In genomic region chr8:123005805-123006204, GRCm38 (mm10) we compare ENCODE assay signal across 23 mouse cellular contexts. TPM values are rescaled to one million over a fixed set of nuclear protein-coding genes. Genes with fewer than 3 reads are reported as not detected.
DNase-seq lines count a peak whose midpoint lies in the region; ATAC-seq and TF ChIP-seq lines count a peak whose summit lies in the region.
"Had no signal": no experiment of that assay in that cellular context is flagged by ENCODE, and none has a peak within 500 bp of the region (broad histone marks: within the 10 kb centered on the region; RNA-seq: fewer than 3 reads in every experiment).

No protein-coding gene starts in this region.

- TF ChIP-seq CTCF in ES-Bruce4 (IDR thresholded peaks at IDR 0.05; ENCODE audit: low read depth, low read length): no peak
- no peak for TF ChIP-seq CTCF in intestine, postnatal 0 days (IDR thresholded peaks at IDR 0.05; ENCODE audit: low read depth)

- H3K9ac ChIP-seq in heart, embryonic 11.5 days (ENCODE audit: low read depth, low read length): no peak overlapping the region
- no peak overlapping the region for H3K9ac ChIP-seq in intestine, embryonic 16.5 days (ENCODE audit: low read depth, low read length)
- H3K9ac ChIP-seq in intestine, embryonic 15.5 days: no peak overlapping the region
- no peak overlapping the region for H3K9ac ChIP-seq in ES-Bruce4 (ENCODE audit: low read depth, poor library complexity, severe bottlenecking)
- H3K9ac ChIP-seq in intestine, postnatal 0 days (ENCODE audit: low read depth, low read length): no peak overlapping the region
- H3K9ac ChIP-seq: embryonic facial prominence, embryonic 12.5 days; embryonic facial prominence, embryonic 15.5 days; forebrain, embryonic 12.5 days; forebrain, embryonic 15.5 days; heart, embryonic 12.5 days; hindbrain, embryonic 12.5 days; hindbrain, embryonic 15.5 days had no signal

- H3K36me3 ChIP-seq in heart, embryonic 11.5 days (ENCODE audit: control insufficient read depth, insufficient read depth, low read length): no peaks in the 10 kb centered on the region; the same call in 1 of the 2 replicates
- no peaks in the 10 kb centered on the region for H3K36me3 ChIP-seq in heart, embryonic 10.5 days
- H3K36me3 ChIP-seq in intestine, embryonic 16.5 days (ENCODE audit: control insufficient read depth, insufficient read depth, low read length): no peaks in the 10 kb centered on the region
- H3K36me3 ChIP-seq in intestine, embryonic 15.5 days: no peaks in the 10 kb centered on the region
- H3K36me3 ChIP-seq in ES-Bruce4 (ENCODE audit: control insufficient read depth, insufficient read depth, low read length, poor library complexity, severe bottlenecking): peaks cover 6% of the 10 kb centered on the region; the same call in 1 of the 2 replicates
- H3K36me3 ChIP-seq in intestine, postnatal 0 days (ENCODE audit: control insufficient read depth, insufficient read depth): no peaks in the 10 kb centered on the region
- H3K36me3 ChIP-seq: embryonic facial prominence, embryonic 12.5 days; embryonic facial prominence, embryonic 15.5 days; forebrain, embryonic 12.5 days; forebrain, embryonic 15.5 days; heart, embryonic 12.5 days; hindbrain, embryonic 12.5 days; hindbrain, embryonic 15.5 days had no signal

- no peaks in the 10 kb centered on the region for H3K27me3 ChIP-seq in heart, embryonic 11.5 days (ENCODE audit: control insufficient read depth, insufficient read depth, low read length)
- no peaks in the 10 kb centered on the region for H3K27me3 ChIP-seq in heart, embryonic 10.5 days (ENCODE audit: insufficient read depth, poor library complexity, severe bottlenecking)
- no peaks in the 10 kb centered on the region for H3K27me3 ChIP-seq in intestine, embryonic 16.5 days (replicated peaks; ENCODE audit: control insufficient read depth, insufficient read depth, low read length)
- H3K27me3 ChIP-seq in intestine, embryonic 15.5 days (replicated peaks): no peaks in the 10 kb centered on the region
- H3K27me3 ChIP-seq in ES-Bruce4 (ENCODE audit: control insufficient read depth, insufficient read depth, low read length, poor library complexity, severe bottlenecking): no peaks in the 10 kb centered on the region
- no peaks in the 10 kb centered on the region for H3K27me3 ChIP-seq in intestine, postnatal 0 days (replicated peaks; ENCODE audit: control insufficient read depth, insufficient read depth, low read length)
- H3K27me3 ChIP-seq: CH12.LX; embryonic facial prominence, embryonic 12.5 days; embryonic facial prominence, embryonic 15.5 days; forebrain, embryonic 12.5 days; forebrain, embryonic 15.5 days; heart, embryonic 12.5 days; hindbrain, embryonic 12.5 days; hindbrain, embryonic 15.5 days had no signal

- H3K9me3 ChIP-seq in heart, embryonic 11.5 days (replicated peaks; ENCODE audit: control insufficient read depth, low read length): no peaks in the 10 kb centered on the region
- no peaks in the 10 kb centered on the region for H3K9me3 ChIP-seq in heart, embryonic 10.5 days
- H3K9me3 ChIP-seq in intestine, embryonic 16.5 days (ENCODE audit: control insufficient read depth, low read length): no peaks in the 10 kb centered on the region
- no peaks in the 10 kb centered on the region for H3K9me3 ChIP-seq in intestine, embryonic 15.5 days
- H3K9me3 ChIP-seq in ES-Bruce4 (replicated peaks; ENCODE audit: control insufficient read depth, insufficient read depth, low read length, poor library complexity, severe bottlenecking): no peaks in the 10 kb centered on the region
- H3K9me3 ChIP-seq in intestine, postnatal 0 days (ENCODE audit: control insufficient read depth): no peaks in the 10 kb centered on the region
- H3K9me3 ChIP-seq: embryonic facial prominence, embryonic 12.5 days; embryonic facial prominence, embryonic 15.5 days; forebrain, embryonic 12.5 days; forebrain, embryonic 15.5 days; heart, embryonic 12.5 days; hindbrain, embryonic 12.5 days; hindbrain, embryonic 15.5 days had no signal

- intact Hi-C loops in left cerebral cortex, postnatal 10 days (cut with DNase I): no loop called here

- no peak for TF ChIP-seq POLR2A in ES-Bruce4 (IDR thresholded peaks at IDR 0.05; ENCODE audit: insufficient read depth, low read length)

- peaks cover 38% of the 10 kb centered on the region for H3K4me1 ChIP-seq in heart, embryonic 11.5 days (ENCODE audit: control insufficient read depth, insufficient read depth, low read length)
- peaks cover 53% of the 10 kb centered on the region for H3K4me1 ChIP-seq in heart, embryonic 10.5 days
- H3K4me1 ChIP-seq in intestine, embryonic 16.5 days (ENCODE audit: control insufficient read depth, insufficient read depth, low read length): peaks cover 27% of the 10 kb centered on the region
- H3K4me1 ChIP-seq in intestine, embryonic 15.5 days (replicated peaks): peaks cover 14% of the 10 kb centered on the region
- peaks cover 10% of the 10 kb centered on the region for H3K4me1 ChIP-seq in ES-Bruce4 (ENCODE audit: control insufficient read depth, insufficient read depth, low read length)
- H3K4me1 ChIP-seq in intestine, postnatal 0 days (replicated peaks; ENCODE audit: control insufficient read depth, insufficient read depth, low read length): peaks cover 13% of the 10 kb centered on the region

- ATAC-seq in heart, embryonic 11.5 days (replicated peaks; ENCODE audit: insufficient number of reproducible peaks, low FRiP score, low TSS enrichment): no peak
- ATAC-seq in intestine, embryonic 16.5 days: 0 out of 2 replicates have a peak, but pooled peaks have one; percentile 57
- no peak for ATAC-seq in intestine, embryonic 15.5 days
- peak; percentile 63 for ATAC-seq in intestine, postnatal 0 days
- ATAC-seq: forebrain, embryonic 15.5 days had no signal

- DNase-seq in heart, embryonic 10.5 days (ENCODE audit: low spot score): no peak
- no peak for DNase-seq in thymus, postnatal 0 days (ENCODE audit: low spot score)
- no peak for DNase-seq in left cerebral cortex, postnatal 10 days (ENCODE audit: extremely low spot score in 1 of 2, low spot score in 2 of 2)
- DNase-seq: adrenal gland, adult 2 months; adrenal gland, postnatal 14 days; B cell, adult 2 months; cerebellum, adult 11 months; cerebellum, adult 9-11 months; gastrocnemius, postnatal 14 days had no signal

- 81% methylated on average over 5 of the region's 5 CpGs for WGBS in heart, embryonic 11.5 days (ENCODE audit: insufficient replicate concordance)
- 84% methylated on average over 5 of the region's 5 CpGs for WGBS in heart, embryonic 10.5 days
- 64% methylated on average over 5 of the region's 5 CpGs for WGBS in intestine, embryonic 16.5 days
- WGBS in intestine, embryonic 15.5 days: 65% methylated on average over 5 of the region's 5 CpGs
- WGBS in intestine, postnatal 0 days: 39% methylated on average over 5 of the region's 5 CpGs

- no peak for TF ChIP-seq EP300 in ES-Bruce4 (IDR thresholded peaks at IDR 0.05; ENCODE audit: insufficient read depth, low read depth, low read length)

- H3K4me2 ChIP-seq in heart, embryonic 11.5 days: 0 out of 2 replicates have a peak overlapping the region, but pooled peaks have one; percentile 4
- H3K4me2 ChIP-seq in intestine, embryonic 16.5 days (ENCODE audit: low read depth, low read length): no peak overlapping the region
- H3K4me2 ChIP-seq in intestine, embryonic 15.5 days (replicated peaks): no peak overlapping the region
- H3K4me2 ChIP-seq in intestine, postnatal 0 days (replicated peaks; ENCODE audit: low read depth): 0 out of 2 replicates have a peak overlapping the region, but pooled peaks have one; percentile 13
- H3K4me2 ChIP-seq: embryonic facial prominence, embryonic 12.5 days; embryonic facial prominence, embryonic 15.5 days; forebrain, embryonic 12.5 days; forebrain, embryonic 15.5 days; heart, embryonic 12.5 days; hindbrain, embryonic 12.5 days; hindbrain, embryonic 15.5 days had no signal

- H3K27ac ChIP-seq in heart, embryonic 11.5 days (ENCODE audit: low read depth, low read length): no peak overlapping the region
- H3K27ac ChIP-seq in heart, embryonic 10.5 days: no peak overlapping the region
- no peak overlapping the region for H3K27ac ChIP-seq in intestine, embryonic 16.5 days (ENCODE audit: low read length)
- H3K27ac ChIP-seq in intestine, embryonic 15.5 days: no peak overlapping the region
- H3K27ac ChIP-seq in ES-Bruce4 (ENCODE audit: insufficient read depth, low read length): peak overlapping the region; percentile 44; the same call in 1 of the 2 replicates
- peak overlapping the region; percentile 60 for H3K27ac ChIP-seq in intestine, postnatal 0 days (ENCODE audit: low read depth, low read length)
- H3K27ac ChIP-seq: embryonic facial prominence, embryonic 12.5 days; embryonic facial prominence, embryonic 15.5 days; forebrain, embryonic 12.5 days; forebrain, embryonic 15.5 days; hindbrain, embryonic 12.5 days; hindbrain, embryonic 15.5 days had no signal

- H3K4me3 ChIP-seq in heart, embryonic 11.5 days (ENCODE audit: low read depth, low read length): no peak overlapping the region
- no peak overlapping the region for H3K4me3 ChIP-seq in heart, embryonic 10.5 days
- no peak overlapping the region for H3K4me3 ChIP-seq in intestine, embryonic 16.5 days (ENCODE audit: low read length)
- no peak overlapping the region for H3K4me3 ChIP-seq in intestine, embryonic 15.5 days (replicated peaks)
- H3K4me3 ChIP-seq in ES-Bruce4 (ENCODE audit: low read depth, low read length): no peak overlapping the region
- no peak overlapping the region for H3K4me3 ChIP-seq in intestine, postnatal 0 days (ENCODE audit: low read depth, low read length)
- H3K4me3 ChIP-seq: embryonic facial prominence, embryonic 12.5 days; embryonic facial prominence, embryonic 15.5 days; erythroblast, embryonic 14.5 days; forebrain, embryonic 12.5 days; forebrain, embryonic 15.5 days; heart, embryonic 12.5 days; hindbrain, embryonic 12.5 days; hindbrain, embryonic 15.5 days had no signal

RNA-seq across cellular contexts. Expression of gene Ankrd11, which starts 36.3 kb away (rescaled TPM):
- polyA plus RNA-seq in heart, embryonic 11.5 days (2014; fragmentation: Nextera tagmentation; extraction: Ambion mirVana): 49.5 and 51.3 TPM in 2 replicates
- polyA plus RNA-seq in heart, embryonic 10.5 days (2016; fragmentation: Nextera tagmentation; extraction: Ambion mirVana): 32.9 TPM in 2 replicates
- 19.2 and 19.5 TPM in 2 replicates for polyA plus RNA-seq in intestine, embryonic 16.5 days (2015; fragmentation: Nextera tagmentation; extraction: Ambion mirVana)
- 50.9 and 53.9 TPM in 2 replicates for polyA plus RNA-seq in intestine, embryonic 15.5 days (2015; fragmentation: Nextera tagmentation; extraction: Ambion mirVana)
- 146 and 148 TPM in 2 replicates for polyA plus RNA-seq in ES-Bruce4 (2011; ENCODE audit: insufficient read depth, insufficient read length, low read depth, missing spikeins)
- 41.2 and 47.9 TPM in 2 replicates for polyA plus RNA-seq in intestine, postnatal 0 days (2015; fragmentation: Nextera tagmentation; extraction: Ambion mirVana)
- 51.4 and 78.6 TPM in 2 replicates for polyA plus RNA-seq in thymus, postnatal 0 days (2015; fragmentation: Nextera tagmentation; extraction: Ambion mirVana)
- total RNA-seq in left cerebral cortex, postnatal 10 days (2021): 100 to 1,000 TPM; 137 to 138 TPM

RNA-seq across cellular contexts. Expression of gene Spg7, which starts 56.9 kb away (rescaled TPM):
- 48.7 and 49.4 TPM in 2 replicates for polyA plus RNA-seq in heart, embryonic 11.5 days (2014; fragmentation: Nextera tagmentation; extraction: Ambion mirVana)
- 57.4 and 63.0 TPM in 2 replicates for polyA plus RNA-seq in heart, embryonic 10.5 days (2016; fragmentation: Nextera tagmentation; extraction: Ambion mirVana)
- 54.4 and 55.6 TPM in 2 replicates for polyA plus RNA-seq in intestine, embryonic 16.5 days (2015; fragmentation: Nextera tagmentation; extraction: Ambion mirVana)
- polyA plus RNA-seq in intestine, embryonic 15.5 days (2015; fragmentation: Nextera tagmentation; extraction: Ambion mirVana): 51.7 and 52.5 TPM in 2 replicates
- 79.3 and 99.6 TPM in 2 replicates for polyA plus RNA-seq in ES-Bruce4 (2011; ENCODE audit: insufficient read depth, insufficient read length, low read depth, missing spikeins)
- polyA plus RNA-seq in intestine, postnatal 0 days (2015; fragmentation: Nextera tagmentation; extraction: Ambion mirVana): 44.7 and 46.1 TPM in 2 replicates
- 48.2 and 49.5 TPM in 2 replicates for polyA plus RNA-seq in thymus, postnatal 0 days (2015; fragmentation: Nextera tagmentation; extraction: Ambion mirVana)
- 10 to 100 TPM; 70.4 to 71.3 TPM for total RNA-seq in left cerebral cortex, postnatal 10 days (2021)

Comparison
In these comparisons a context has a peak if more than half of its experiments do, and no peak if none do; other contexts are left out.
1. ATAC-seq: peak in intestine, embryonic 16.5 days (single experiment) and intestine, postnatal 0 days (single experiment); none in heart, embryonic 11.5 days (single experiment) and intestine, embryonic 15.5 days (single experiment).
2. H3K27ac ChIP-seq: peak in ES-Bruce4 (single experiment) and intestine, postnatal 0 days (single experiment); none in heart, embryonic 11.5 days (single experiment), heart, embryonic 10.5 days (single experiment), intestine, embryonic 16.5 days (single experiment) and intestine, embryonic 15.5 days (single experiment).
3. H3K4me2 ChIP-seq: peak in heart, embryonic 11.5 days (single experiment) and intestine, postnatal 0 days (single experiment); none in intestine, embryonic 16.5 days (single experiment) and intestine, embryonic 15.5 days (single experiment).